Comparison of ENCODE assay signal across 8 mouse cellular contexts in the genomic region with DNA sequence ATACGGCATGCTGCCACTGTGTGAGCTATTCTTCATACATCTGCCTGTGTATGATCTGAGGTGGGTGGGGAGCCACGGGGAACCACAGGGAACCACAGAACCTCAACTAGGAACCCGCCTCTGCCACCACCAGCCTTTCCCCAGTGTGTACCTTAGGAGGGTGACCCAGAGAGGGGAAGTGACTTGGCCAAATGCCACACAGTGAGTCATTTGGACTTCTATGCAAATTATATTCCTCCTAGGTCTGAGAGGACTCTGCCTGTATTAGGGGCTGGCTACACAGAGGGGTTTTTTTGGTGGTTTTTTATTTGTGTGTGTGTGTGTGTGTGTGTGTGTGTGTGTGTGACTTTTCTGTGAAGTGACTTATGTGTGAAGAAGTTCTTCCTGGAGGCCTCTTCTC. TPM values are rescaled to one million over a fixed set of nuclear protein-coding genes. Genes with fewer than 3 reads are reported as not detected.
DNase-seq lines count a peak whose midpoint lies in the region; ATAC-seq lines count a peak whose summit lies in the region.

No protein-coding gene starts in this region.

- DNase-seq in kidney, adult 18-20 months = peak; percentile 58
- peak; percentile 69 for DNase-seq in heart, adult 8-10 months (ENCODE audit: low spot score)
- DNase-seq in spleen, postnatal 36 days (ENCODE audit: low spot score in 2 of 2) = peak; percentile 83 to 85
- no peak for DNase-seq in gastrocnemius, postnatal 14 days
- DNase-seq in midbrain, embryonic 10.5 days (ENCODE audit: low spot score) = no peak

- H3K4me2 ChIP-seq in kidney, embryonic 14.5 days (replicated peaks; ENCODE audit: low read depth, low read length) = no peak overlapping the region
- no peak overlapping the region; the same call in 1 of the 2 replicates for H3K4me2 ChIP-seq in liver, embryonic 15.5 days
- no peak overlapping the region for H3K4me2 ChIP-seq in midbrain, embryonic 16.5 days (ENCODE audit: low read length)

- no peaks in the 10 kb centered on the region for H3K36me3 ChIP-seq in kidney, embryonic 14.5 days (ENCODE audit: control insufficient read depth, insufficient read depth, low read length)
- H3K36me3 ChIP-seq in liver, embryonic 15.5 days (replicated peaks) = no peaks in the 10 kb centered on the region
- no peaks in the 10 kb centered on the region for H3K36me3 ChIP-seq in midbrain, embryonic 10.5 days
- no peaks in the 10 kb centered on the region for H3K36me3 ChIP-seq in midbrain, embryonic 16.5 days (ENCODE audit: control insufficient read depth, insufficient read depth, low read length)

- H3K9me3 ChIP-seq in kidney, embryonic 14.5 days (ENCODE audit: control insufficient read depth, low read length) = no peaks in the 10 kb centered on the region
- no peaks in the 10 kb centered on the region for H3K9me3 ChIP-seq in liver, embryonic 15.5 days (replicated peaks)
- no peaks in the 10 kb centered on the region for H3K9me3 ChIP-seq in midbrain, embryonic 10.5 days (replicated peaks)
- H3K9me3 ChIP-seq in midbrain, embryonic 16.5 days (replicated peaks; ENCODE audit: control insufficient read depth, low read length, poor library complexity, severe bottlenecking) = no peaks in the 10 kb centered on the region

- no peak overlapping the region for H3K9ac ChIP-seq in kidney, embryonic 14.5 days (ENCODE audit: low read depth, low read length)
- H3K9ac ChIP-seq in liver, embryonic 15.5 days = no peak overlapping the region
- no peak overlapping the region for H3K9ac ChIP-seq in midbrain, embryonic 16.5 days (ENCODE audit: low read depth, low read length)

- no peak overlapping the region for H3K4me3 ChIP-seq in kidney, embryonic 14.5 days (ENCODE audit: low read length)
- H3K4me3 ChIP-seq in liver, embryonic 15.5 days (replicated peaks) = no peak overlapping the region
- no peak overlapping the region for H3K4me3 ChIP-seq in midbrain, embryonic 10.5 days
- H3K4me3 ChIP-seq in midbrain, embryonic 16.5 days (ENCODE audit: low read depth, low read length) = no peak overlapping the region

- H3K27me3 ChIP-seq in kidney, embryonic 14.5 days (ENCODE audit: control insufficient read depth, insufficient read depth, low read length) = no peaks in the 10 kb centered on the region
- no peaks in the 10 kb centered on the region for H3K27me3 ChIP-seq in liver, embryonic 15.5 days
- no peaks in the 10 kb centered on the region for H3K27me3 ChIP-seq in midbrain, embryonic 10.5 days (ENCODE audit: low read depth, poor library complexity, severe bottlenecking)
- H3K27me3 ChIP-seq in midbrain, embryonic 16.5 days (ENCODE audit: control insufficient read depth, insufficient read depth, low read depth, low read length) = no peaks in the 10 kb centered on the region

- ATAC-seq in kidney, embryonic 14.5 days (ENCODE audit: low FRiP score, low TSS enrichment) = no peak
- 0 out of 2 replicates have a peak, but pooled peaks have one; percentile 46 for ATAC-seq in liver, embryonic 15.5 days (ENCODE audit: insufficient read depth)
- no peak for ATAC-seq in midbrain, embryonic 16.5 days

- intact Hi-C loops in gastrocnemius, postnatal 14 days (cut with DNase I; ENCODE audit: low total_unique reads) = no loop called here

- H3K4me1 ChIP-seq in kidney, embryonic 14.5 days (ENCODE audit: control insufficient read depth, insufficient read depth, low read length) = peaks cover 3% of the 10 kb centered on the region; the same call in 1 of the 2 replicates
- peaks cover 16% of the 10 kb centered on the region; the same call in 1 of the 2 replicates for H3K4me1 ChIP-seq in liver, embryonic 15.5 days (replicated peaks)
- H3K4me1 ChIP-seq in midbrain, embryonic 10.5 days = peaks cover 26% of the 10 kb centered on the region
- no peaks in the 10 kb centered on the region for H3K4me1 ChIP-seq in midbrain, embryonic 16.5 days (ENCODE audit: control insufficient read depth, insufficient read depth, low read length)

- H3K27ac ChIP-seq in kidney, embryonic 14.5 days (ENCODE audit: low read depth, low read length) = no peak overlapping the region
- no peak overlapping the region for H3K27ac ChIP-seq in liver, embryonic 15.5 days (replicated peaks)
- H3K27ac ChIP-seq in midbrain, embryonic 10.5 days (replicated peaks) = no peak overlapping the region
- no peak overlapping the region for H3K27ac ChIP-seq in midbrain, embryonic 16.5 days (ENCODE audit: low read length)

- WGBS in kidney, embryonic 14.5 days = 73% methylated on average over 3 of the region's 3 CpGs
- WGBS in liver, embryonic 15.5 days (ENCODE audit: insufficient replicate concordance) = 19% methylated on average over 3 of the region's 3 CpGs
- WGBS in midbrain, embryonic 10.5 days = 90% methylated on average over 3 of the region's 3 CpGs
- 84% methylated on average over 3 of the region's 3 CpGs for WGBS in midbrain, embryonic 16.5 days

RNA-seq across cellular contexts. Expression of gene Adora2a, which starts 9.9 kb away (rescaled TPM):
- 5.3 and 7.1 TPM in 2 replicates for polyA plus RNA-seq in kidney, embryonic 14.5 days (2014; fragmentation: Nextera tagmentation; extraction: Ambion mirVana)
- 1 to 10 TPM; 5.8 to 9.3 (median 7.0) TPM for total RNA-seq in heart, adult 8-10 months (2022)
- 1.4 and 1.8 TPM in 2 replicates for polyA plus RNA-seq in liver, embryonic 15.5 days (2015; fragmentation: Nextera tagmentation; extraction: Ambion mirVana)
- total RNA-seq in gastrocnemius, postnatal 14 days (2021) = 1 to 10 TPM; 2.7 to 2.9 TPM
- 1.5 and 2.1 TPM in 2 replicates for polyA plus RNA-seq in midbrain, embryonic 10.5 days (2016; fragmentation: Nextera tagmentation; extraction: Ambion mirVana)
- polyA plus RNA-seq in midbrain, embryonic 16.5 days (2015; fragmentation: Nextera tagmentation; extraction: Ambion mirVana) = 3.7 and 3.8 TPM in 2 replicates

Comparison
In these comparisons a context has a peak if more than half of its experiments do, and no peak if none do; other contexts are left out.
1. DNase-seq: peak in kidney, adult 18-20 months (single experiment), heart, adult 8-10 months (single experiment) and spleen, postnatal 36 days (2 of 2); none in gastrocnemius, postnatal 14 days (single experiment) and midbrain, embryonic 10.5 days (single experiment).